Mouse (Mus musculus) liver, embryonic 12.5 days (tissue): ENCODE results near the gene Mettl23. TPM values are rescaled to one million over a fixed set of nuclear protein-coding genes. Genes with fewer than 3 reads are reported as not detected.
"Not testable (repeated sequence)": the region's sequence is repeated elsewhere in the genome, so short reads cannot be mapped to it uniquely, and the experiment has no call there.

ENCODE experiments used
- ATAC-seq: fragments of 200-750 bp; cut with Nextera tagmentation; 2 replicates; pipeline ENCODE4 v1.8.0; 2017; ENCODE audit warnings: moderate number of reproducible peaks, mild to moderate bottlenecking, moderate library complexity
- H3K27ac ChIP-seq: fragments of 300-500 bp; sonication (generic); 2 replicates; pipeline ENCODE4 v1.5.1; 2016; ENCODE audit warnings: mild to moderate bottlenecking
- H3K27me3 ChIP-seq: fragments of 300-500 bp; sonication (generic); replicated peaks from 2 replicates; pipeline ENCODE4 v1.6.1; 2016; ENCODE audit warnings: mild to moderate bottlenecking, moderate library complexity
- H3K36me3 ChIP-seq: fragments of 300-500 bp; sonication (generic); 2 replicates; pipeline ENCODE4 v1.6.1; 2016; ENCODE audit warnings: mild to moderate bottlenecking, moderate library complexity
- H3K4me1 ChIP-seq: fragments of 300-500 bp; sonication (generic); 2 replicates; pipeline ENCODE4 v1.6.1; 2016
- H3K4me2 ChIP-seq: fragments of 300-500 bp; sonication (generic); 2 replicates; pipeline ENCODE4 v1.6.1; 2016; ENCODE audit warnings: mild to moderate bottlenecking, moderate library complexity
- H3K4me3 ChIP-seq: fragments of 300-500 bp; sonication (generic); 2 replicates; pipeline ENCODE4 v1.5.1; 2016; ENCODE audit warnings: mild to moderate bottlenecking, moderate library complexity
- H3K9ac ChIP-seq: fragments of 300-500 bp; sonication (generic); 2 replicates; pipeline ENCODE4 v1.6.1; 2016; ENCODE audit warnings: mild to moderate bottlenecking, moderate library complexity
- H3K9me3 ChIP-seq: fragments of 300-500 bp; sonication (generic); replicated peaks from 2 replicates; pipeline ENCODE4 v1.6.1; 2016; ENCODE audit warnings: mild to moderate bottlenecking, moderate library complexity
- WGBS: fragments of 180-500 bp; shearing (Covaris S2); methylation state at CpG from one replicate; pipeline ENCODE4 v1.1.7; 2016; ENCODE audit not compliant: insufficient replicate concordance; 5-methylcytosine and 5-hydroxymethylcytosine counted together
- polyA plus RNA-seq: library from polyadenylated mRNA; unstranded; fragments of >200 nt; fragmentation: Nextera tagmentation; extraction: Ambion mirVana; gene quantifications from 2 replicates; pipeline ENCODE4 v1.2.1, GENCODE M21; 2016

The Mettl23 gene
- polyA plus RNA-seq, 1 experiment from 2014 or later: 47.6 TPM

DNA sequence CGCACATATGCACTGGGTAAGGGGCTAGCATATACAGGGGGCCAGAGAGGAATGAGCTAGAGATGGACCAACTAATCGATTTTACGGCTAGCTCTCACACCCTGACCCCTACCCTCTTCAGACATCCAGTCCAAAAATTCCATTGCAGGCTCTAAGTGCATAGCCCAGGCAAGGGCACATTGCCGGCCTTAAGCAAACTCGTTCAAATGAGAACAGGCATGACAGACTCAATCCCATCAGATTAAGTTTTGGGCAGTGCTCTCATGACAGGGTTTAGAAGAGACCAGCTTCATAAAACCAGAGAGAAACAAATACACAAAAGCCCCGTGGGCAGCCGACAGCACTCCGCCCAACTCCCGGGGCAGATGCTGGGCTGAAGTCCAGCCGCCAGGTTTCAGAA lies 20.9 kb upstream of the Mettl23 start:
- H3K4me3 ChIP-seq: no peak overlapping the region
- no peak overlapping the region for H3K4me2 ChIP-seq
- 76% methylated on average over 10 of the region's 10 CpGs for WGBS
- H3K9ac ChIP-seq: no peak overlapping the region
- H3K27ac ChIP-seq: no peak overlapping the region
- ATAC-seq: no peak
- peaks cover 23% of the 10 kb centered on the region for H3K27me3 ChIP-seq
- no peaks in the 10 kb centered on the region for H3K36me3 ChIP-seq
- no peaks in the 10 kb centered on the region for H3K9me3 ChIP-seq
- H3K4me1 ChIP-seq: peaks cover 21% of the 10 kb centered on the region

DNA sequence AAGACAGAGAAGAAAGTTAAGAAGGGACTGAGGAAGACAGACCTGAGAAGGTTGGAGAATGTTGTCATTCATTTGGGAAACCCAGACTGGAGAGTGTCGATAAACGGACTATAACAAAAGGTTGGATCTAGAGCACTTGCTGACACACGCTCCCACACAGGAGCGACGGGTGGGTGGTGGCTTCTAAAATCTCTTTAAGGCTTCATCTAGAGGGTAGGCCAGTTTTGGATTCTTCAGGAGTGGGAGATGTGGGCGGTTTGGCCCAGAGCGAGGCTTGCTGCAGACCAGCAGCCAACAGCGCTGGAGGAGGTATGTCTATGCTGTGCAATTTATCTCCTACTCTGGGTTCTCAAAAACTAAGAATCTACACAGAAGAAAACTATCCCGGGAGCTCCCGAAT lies 20.5 kb upstream of the Mettl23 start:
- Histone ChIP-seq H3K4me1 (peaks cover 24% of the 10 kb centered on the region), H3K4me2 (no peak overlapping the region), H3K4me3 (no peak overlapping the region), H3K27ac (no peak overlapping the region), H3K9ac (no peak overlapping the region), H3K9me3 (no peaks in the 10 kb centered on the region), H3K27me3 (peaks cover 27% of the 10 kb centered on the region), H3K36me3 (no peaks in the 10 kb centered on the region)
- 85% methylated on average over 10 of the region's 10 CpGs for WGBS
- no peak for ATAC-seq

DNA sequence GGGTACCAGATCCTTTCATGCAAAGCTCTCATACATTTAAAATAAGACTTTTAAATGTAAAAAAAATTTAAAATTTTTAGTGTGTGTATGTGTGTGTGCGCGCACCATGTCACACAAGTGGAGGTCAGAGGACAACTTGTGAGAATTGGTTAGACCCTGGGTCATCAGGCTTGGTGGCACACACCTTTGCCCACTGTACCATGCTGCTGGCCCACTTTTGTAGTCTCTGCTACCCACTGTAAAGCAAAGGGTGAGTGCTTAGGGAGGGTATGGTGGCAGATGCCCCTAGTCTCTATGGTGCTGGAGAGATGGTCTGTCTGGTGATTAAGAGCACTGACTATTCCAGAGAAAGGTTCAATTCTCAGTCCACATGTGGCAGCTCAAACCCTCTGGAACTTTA lies 19.8 kb upstream of the Mettl23 start:
- Histone ChIP-seq H3K4me2 (no peak overlapping the region), H3K27ac (no peak overlapping the region), H3K27me3 (peaks cover 33% of the 10 kb centered on the region), H3K4me1 (peaks cover 29% of the 10 kb centered on the region), H3K36me3 (no peaks in the 10 kb centered on the region), H3K9me3 (no peaks in the 10 kb centered on the region), H3K9ac (no peak overlapping the region), H3K4me3 (no peak overlapping the region)
- 84% methylated on average over 2 of the region's 2 CpGs for WGBS
- no peak for ATAC-seq

DNA sequence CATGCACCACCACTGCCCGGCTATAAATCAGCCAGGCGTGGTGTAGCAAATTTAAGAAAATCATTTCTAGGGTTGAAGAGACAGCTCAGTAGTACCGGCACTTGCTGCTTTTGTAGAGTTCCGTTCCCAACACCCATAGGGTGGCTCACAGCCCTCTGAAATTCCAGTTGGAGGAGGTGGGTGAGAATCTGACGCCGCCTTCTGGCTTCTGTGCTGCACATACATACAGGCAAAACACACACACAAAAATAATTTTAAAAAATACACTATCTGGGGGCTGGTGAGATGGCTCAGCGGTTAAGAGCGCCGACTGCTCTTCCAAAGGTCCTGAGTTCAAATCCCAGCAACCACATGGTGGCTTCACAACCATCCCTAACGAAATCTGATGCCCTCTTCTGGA lies 19.2 kb upstream of the Mettl23 start:
- Histone ChIP-seq H3K4me1 (peaks cover 28% of the 10 kb centered on the region), H3K27me3 (peaks cover 38% of the 10 kb centered on the region)
- ATAC-seq, H3K4me3 ChIP-seq, H3K36me3 ChIP-seq, H3K9ac ChIP-seq, H3K4me2 ChIP-seq, H3K27ac ChIP-seq, H3K9me3 ChIP-seq: not testable (repeated sequence)
- WGBS: 88% methylated on average over 10 of the region's 10 CpGs

DNA sequence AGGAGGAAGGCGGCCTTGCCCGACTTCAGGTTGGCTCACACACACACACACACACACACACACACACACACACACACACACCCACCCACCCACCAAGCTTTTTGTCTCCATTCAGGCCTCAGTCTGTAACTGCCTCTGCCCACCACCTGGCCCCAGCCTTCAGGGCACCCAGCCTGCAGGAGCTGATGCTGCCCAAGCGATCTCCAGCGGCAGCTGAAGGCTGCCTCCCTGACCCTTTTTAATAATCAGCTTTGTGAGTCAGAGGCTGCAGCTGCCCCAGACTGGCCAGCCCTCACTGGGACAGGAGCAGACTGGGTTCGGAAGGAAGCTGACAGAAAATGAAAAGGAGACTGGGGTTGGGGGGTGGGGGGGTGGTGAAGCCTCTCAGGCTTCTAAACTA lies 17.8 kb upstream of the Mettl23 start:
- Histone ChIP-seq H3K9ac (no peak overlapping the region), H3K27ac (no peak overlapping the region), H3K9me3 (no peaks in the 10 kb centered on the region), H3K4me2 (no peak overlapping the region), H3K4me1 (peaks cover 24% of the 10 kb centered on the region), H3K27me3 (peaks cover 38% of the 10 kb centered on the region), H3K36me3 (no peaks in the 10 kb centered on the region), H3K4me3 (no peak overlapping the region)
- ATAC-seq: no peak
- 66% methylated on average over 5 of the region's 5 CpGs for WGBS

DNA sequence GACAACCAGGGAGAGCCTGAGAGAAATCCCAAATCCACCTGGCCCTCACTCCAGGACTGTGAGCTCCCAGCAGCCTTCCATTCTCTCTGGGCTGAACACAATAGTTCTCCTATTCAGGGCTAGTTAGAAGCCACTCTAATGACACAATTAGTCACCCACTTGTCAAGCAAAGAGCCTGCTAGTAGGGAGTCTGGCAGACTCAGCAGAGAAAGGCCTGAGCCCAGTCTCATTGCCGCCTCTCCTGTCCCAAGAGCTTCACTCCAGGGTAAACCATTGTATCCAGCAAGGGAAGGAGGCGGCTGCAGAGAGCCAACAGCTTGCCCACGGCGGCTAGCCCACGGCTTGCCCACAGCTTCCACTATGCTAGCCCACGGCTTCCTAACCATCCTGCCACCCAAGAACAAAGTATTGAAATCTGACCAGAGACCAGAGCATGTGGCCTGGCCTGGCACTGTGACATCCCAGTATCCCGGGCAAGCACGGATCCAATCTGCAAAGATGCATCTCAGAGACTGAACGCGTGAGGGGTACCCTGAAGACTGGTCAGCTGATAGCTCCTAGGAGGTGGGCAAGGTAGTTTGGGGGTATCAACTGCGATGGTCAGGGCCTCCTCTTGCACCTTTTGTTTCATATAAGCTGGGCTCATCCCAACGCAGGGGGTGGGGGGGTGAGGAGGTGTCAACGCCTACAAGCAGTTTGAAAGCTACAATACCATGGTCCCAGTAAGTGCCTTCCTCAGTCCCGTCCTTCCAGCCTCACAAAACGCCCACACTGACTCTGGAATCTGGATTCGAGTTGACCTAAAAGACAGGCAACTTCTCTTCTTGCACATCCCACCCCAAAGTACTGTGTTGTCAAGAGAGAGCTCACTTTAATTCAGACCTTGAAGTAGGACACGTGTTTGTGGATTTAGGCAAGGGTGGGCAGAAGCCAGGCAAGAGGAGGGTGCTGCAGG lies 16.3 kb upstream of the Mettl23 start:
- H3K27ac ChIP-seq: no peak overlapping the region
- H3K4me1 ChIP-seq: peaks cover 14% of the 10 kb centered on the region
- H3K4me3 ChIP-seq: peak overlapping the region; percentile 63
- H3K36me3 ChIP-seq: no peaks in the 10 kb centered on the region
- 48% methylated on average over 17 of the region's 17 CpGs for WGBS
- H3K27me3 ChIP-seq: peaks cover 38% of the 10 kb centered on the region
- H3K4me2 ChIP-seq: peak overlapping the region; percentile 92
- H3K9ac ChIP-seq: peak overlapping the region; percentile 70; the same call in 1 of the 2 replicates
- no peak for ATAC-seq
- H3K9me3 ChIP-seq: no peaks in the 10 kb centered on the region

DNA sequence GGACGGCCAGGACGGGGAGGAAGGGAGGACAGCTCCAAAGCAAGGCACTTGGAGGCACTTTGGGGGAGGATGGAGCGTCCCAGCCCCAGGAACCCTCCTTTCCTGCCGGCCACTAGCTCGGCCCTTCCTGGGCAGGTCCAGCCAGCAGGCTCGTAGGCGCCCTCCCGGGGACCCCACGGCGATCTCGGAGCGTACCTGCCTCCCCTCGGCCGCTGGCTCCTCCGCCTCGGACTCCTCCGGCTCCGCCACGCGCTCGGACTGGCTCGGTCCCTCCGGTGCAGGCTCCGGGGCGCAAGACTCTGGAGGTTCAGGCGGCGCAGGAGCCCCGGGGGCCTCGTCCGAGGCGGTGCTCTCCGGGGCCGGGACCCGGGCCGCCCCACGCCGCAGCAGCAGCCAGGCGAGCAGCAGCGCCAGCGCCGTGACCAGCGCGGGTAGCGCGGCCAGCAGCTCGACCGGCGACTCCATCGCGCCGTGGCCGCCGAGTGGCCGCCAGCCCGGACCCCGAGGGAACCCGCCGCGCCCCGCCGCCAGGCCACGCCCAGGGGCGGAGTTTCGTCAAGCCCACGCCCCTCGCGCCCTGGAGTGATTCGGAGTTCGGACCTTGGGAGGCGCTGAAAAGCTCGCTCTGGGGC lies 15.4 kb upstream of the Mettl23 start, which contains the start of gene Mxra7:
Mxra7 (minus strand) TSS at position 513 of the 632 bp plus-strand sequence.
- Histone ChIP-seq H3K4me2 (peak within 1 kb of the TSS; percentile 92), H3K27ac (no peak within 1 kb of the TSS), H3K9ac (peak within 1 kb of the TSS; percentile 70), H3K9me3 (no peaks in the 10 kb centered on the region), H3K27me3 (peaks cover 38% of the 10 kb centered on the region), H3K36me3 (no peaks in the 10 kb centered on the region), H3K4me1 (peaks cover 14% of the 10 kb centered on the region), H3K4me3 (peak within 1 kb of the TSS; percentile 63)
- 2% methylated on average over 71 of the region's 71 CpGs for WGBS
- peak; percentile 63; the same call in 1 of the 2 replicates for ATAC-seq

DNA sequence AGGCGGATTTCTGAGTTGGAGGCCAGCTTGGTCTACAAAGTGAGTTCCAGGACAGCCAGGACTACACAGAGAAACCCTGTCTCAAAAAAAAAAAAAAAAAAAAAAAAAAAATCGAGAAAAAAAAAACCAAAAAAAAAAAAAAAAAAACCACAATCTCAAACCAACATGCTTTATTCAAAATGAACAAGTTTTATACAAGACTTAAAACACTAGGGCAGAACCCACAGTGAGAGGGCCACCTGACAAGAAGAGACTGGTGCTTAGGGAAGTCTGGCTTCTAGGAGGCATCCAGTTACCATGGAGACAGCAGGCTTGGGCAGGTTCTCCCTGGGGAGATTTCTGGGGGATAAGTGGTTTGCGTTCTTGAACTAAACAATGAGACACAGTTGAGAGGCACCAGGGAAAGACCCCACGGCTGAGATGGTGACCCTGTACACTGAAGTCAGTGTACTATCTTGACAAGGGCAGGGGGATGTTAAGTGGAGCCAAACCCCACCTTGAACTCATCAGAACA lies 10.8 kb upstream of the Mettl23 start:
- no peak overlapping the region for H3K4me2 ChIP-seq
- no peak for ATAC-seq
- WGBS: 64% methylated on average over 3 of the region's 4 CpGs

DNA sequence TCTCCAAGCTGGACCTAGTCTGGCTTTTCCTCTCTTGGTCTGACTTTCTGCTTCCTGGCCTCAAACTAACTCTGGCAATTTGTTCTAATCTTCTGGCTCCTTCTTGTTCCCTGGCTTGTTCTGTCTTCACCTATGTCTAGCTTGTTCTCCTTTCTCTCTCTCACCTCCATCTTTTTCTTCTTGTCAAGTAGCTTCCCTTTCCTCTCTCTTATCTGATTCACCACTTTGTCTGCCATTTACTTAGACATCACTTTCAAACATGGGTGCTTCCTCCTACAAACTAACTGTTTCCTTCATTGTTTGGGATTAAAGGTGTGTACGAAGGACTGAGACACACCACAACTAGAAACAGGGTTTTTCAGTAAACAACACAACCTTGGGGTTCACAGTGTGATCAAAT lies 8.1 kb upstream of the Mettl23 start:
- H3K9ac ChIP-seq: no peak overlapping the region
- H3K27me3 ChIP-seq: no peaks in the 10 kb centered on the region
- no peak overlapping the region for H3K4me2 ChIP-seq
- 77% methylated on average over 1 of the region's 1 CpGs for WGBS
- H3K27ac ChIP-seq: no peak overlapping the region
- H3K9me3 ChIP-seq: no peaks in the 10 kb centered on the region
- ATAC-seq: no peak
- peaks cover 71% of the 10 kb centered on the region for H3K36me3 ChIP-seq
- no peak overlapping the region for H3K4me3 ChIP-seq
- H3K4me1 ChIP-seq: peaks cover 15% of the 10 kb centered on the region

More for the DNA sequence above, 10.8 kb upstream of the Mettl23 start:
- Histone ChIP-seq H3K36me3 (peaks cover 44% of the 10 kb centered on the region), H3K4me1 (peaks cover 14% of the 10 kb centered on the region), H3K9ac (no peak overlapping the region), H3K27ac (no peak overlapping the region), H3K4me3 (no peak overlapping the region), H3K9me3 (no peaks in the 10 kb centered on the region), H3K27me3 (peaks cover 15% of the 10 kb centered on the region)

DNA sequence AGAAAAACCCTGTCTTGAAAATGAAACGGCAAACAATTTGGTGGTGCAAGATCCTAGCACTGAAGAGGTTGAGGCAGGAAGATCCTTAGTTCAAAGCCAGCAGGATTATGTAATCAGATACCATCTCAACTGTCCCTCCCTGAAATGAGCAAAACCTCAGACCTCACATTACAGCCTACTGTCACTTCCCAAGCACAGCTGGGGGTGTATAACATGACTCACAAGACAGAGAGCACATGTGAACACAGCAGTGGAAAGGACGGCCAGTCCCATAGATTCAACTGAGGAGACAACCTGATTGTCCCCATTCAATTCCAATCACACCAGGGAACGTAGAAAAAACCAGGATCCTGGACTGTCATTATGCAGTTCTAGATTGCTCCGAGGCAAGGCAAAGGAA lies 6.8 kb upstream of the Mettl23 start:
- Histone ChIP-seq H3K9ac (no peak overlapping the region), H3K27me3 (no peaks in the 10 kb centered on the region), H3K4me1 (peaks cover 28% of the 10 kb centered on the region), H3K36me3 (peaks cover 85% of the 10 kb centered on the region), H3K4me2 (no peak overlapping the region), H3K27ac (0 out of 2 replicates have a peak overlapping the region, but pooled peaks have one; percentile 42), H3K9me3 (no peaks in the 10 kb centered on the region), H3K4me3 (no peak overlapping the region)
- no peak for ATAC-seq
- 79% methylated on average over 4 of the region's 4 CpGs for WGBS

DNA sequence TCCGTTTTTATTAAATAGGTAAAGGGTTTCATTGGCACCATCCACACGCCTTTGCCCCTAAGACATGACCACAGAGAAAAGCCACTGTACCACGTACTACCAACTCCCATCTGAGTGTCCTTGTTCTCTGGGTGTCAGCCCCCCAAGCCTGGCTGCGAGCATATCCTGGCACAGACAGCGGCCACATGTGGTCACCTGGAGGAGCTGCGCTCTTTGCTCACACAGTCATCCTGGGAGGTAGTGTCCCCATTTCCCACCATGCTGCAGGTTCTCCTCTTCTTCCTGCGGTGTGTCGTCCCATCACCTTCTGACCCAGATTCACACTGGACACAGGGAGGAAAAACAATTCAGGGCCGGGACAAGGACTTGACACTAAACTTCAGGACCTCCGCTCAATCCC lies 5.6 kb upstream of the Mettl23 start:
- WGBS: 87% methylated on average over 10 of the region's 10 CpGs

DNA sequence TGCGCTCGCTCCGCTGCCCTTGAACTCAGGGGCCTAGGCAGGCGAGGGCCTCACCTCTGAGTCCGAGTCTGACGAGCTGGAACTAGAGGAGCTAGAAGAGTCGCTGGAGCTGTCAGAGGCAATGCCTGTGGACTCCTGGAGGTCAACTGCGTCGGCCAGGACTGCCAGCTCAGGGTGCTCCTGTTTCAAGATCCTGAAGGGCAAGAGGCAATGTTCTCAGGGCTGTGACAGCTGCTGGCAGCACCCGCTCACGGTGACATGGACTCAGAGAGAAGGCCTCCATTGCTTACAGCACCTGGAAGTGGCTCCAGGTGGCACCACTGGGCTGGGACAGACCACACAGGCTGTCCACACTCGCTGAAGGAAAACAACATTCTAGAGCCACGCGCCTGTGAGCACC lies 4.1 kb upstream of the Mettl23 start:
- Histone ChIP-seq H3K36me3 (peaks cover 79% of the 10 kb centered on the region), H3K27me3 (no peaks in the 10 kb centered on the region), H3K9ac (peak overlapping the region; percentile 2; the same call in 1 of the 2 replicates), H3K4me2 (no peak overlapping the region), H3K4me1 (peaks cover 40% of the 10 kb centered on the region), H3K9me3 (no peaks in the 10 kb centered on the region), H3K27ac (no peak overlapping the region), H3K4me3 (no peak overlapping the region)
- 87% methylated on average over 14 of the region's 14 CpGs for WGBS
- no peak for ATAC-seq

More for the DNA sequence above, 5.6 kb upstream of the Mettl23 start:
- Histone ChIP-seq H3K4me3 (no peak overlapping the region), H3K27me3 (no peaks in the 10 kb centered on the region), H3K27ac (no peak overlapping the region), H3K4me1 (peaks cover 38% of the 10 kb centered on the region), H3K36me3 (peaks cover 91% of the 10 kb centered on the region), H3K9me3 (no peaks in the 10 kb centered on the region), H3K9ac (no peak overlapping the region), H3K4me2 (no peak overlapping the region)
- no peak for ATAC-seq
